Mouse (Mus musculus): ENCODE data around the gene Lin7c.
"Not testable (repeated sequence)": the region's sequence is repeated elsewhere in the genome, so short reads cannot be mapped to it uniquely, and the experiment has no call there.

Lin7c gene

GRCm38 (mm10) chr2:109890597-109890996, at the start of gene Lin7c:
Lin7c (plus strand) TSS chr2:109890853.
- DNase-seq: peak; percentile 97

DNA sequence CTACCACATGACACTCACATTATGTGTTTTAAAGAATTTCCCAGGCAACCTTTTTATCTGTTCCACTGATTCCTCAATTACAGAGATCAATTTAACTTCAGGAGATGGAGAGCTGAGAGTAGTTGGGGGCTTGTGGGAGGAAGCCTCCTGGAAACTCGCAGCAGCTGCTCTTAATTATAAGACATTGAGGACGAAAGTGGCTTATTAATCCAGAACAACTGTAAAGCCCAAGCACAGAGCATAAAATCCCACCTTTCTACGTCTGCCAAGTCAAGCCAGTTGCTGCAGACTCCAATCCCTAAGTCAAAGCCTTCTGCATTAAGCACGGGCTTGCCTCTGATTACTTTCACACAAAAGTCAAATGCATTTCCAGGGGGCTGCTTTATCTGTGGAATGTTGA, 44.3 kb upstream of the Lin7c start:
- DNase-seq: no peak

DNA sequence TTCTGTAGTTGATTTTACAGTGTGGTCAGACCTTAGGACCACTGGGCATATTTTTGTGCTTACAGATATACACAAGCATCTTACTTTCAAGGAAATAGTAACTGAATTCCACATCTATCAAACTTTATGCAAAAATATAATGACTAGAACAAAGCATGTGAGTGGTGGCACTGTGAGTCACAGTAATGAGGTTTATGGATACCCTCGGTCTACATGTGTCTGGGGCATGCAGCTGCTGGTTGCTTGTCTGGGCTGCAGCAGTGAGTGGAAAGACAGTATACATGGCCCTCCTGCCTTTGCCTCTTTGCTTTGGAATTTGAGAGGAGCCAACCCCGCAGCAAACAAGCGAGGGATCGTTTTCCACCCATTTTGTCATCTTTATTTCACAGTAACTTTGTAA, 42.3 kb upstream of the Lin7c start:
- DNase-seq: no peak

GRCm38 (mm10) chr2:109848715-109849114, 41.9 kb upstream of the Lin7c start:
- no peak for DNase-seq

DNA sequence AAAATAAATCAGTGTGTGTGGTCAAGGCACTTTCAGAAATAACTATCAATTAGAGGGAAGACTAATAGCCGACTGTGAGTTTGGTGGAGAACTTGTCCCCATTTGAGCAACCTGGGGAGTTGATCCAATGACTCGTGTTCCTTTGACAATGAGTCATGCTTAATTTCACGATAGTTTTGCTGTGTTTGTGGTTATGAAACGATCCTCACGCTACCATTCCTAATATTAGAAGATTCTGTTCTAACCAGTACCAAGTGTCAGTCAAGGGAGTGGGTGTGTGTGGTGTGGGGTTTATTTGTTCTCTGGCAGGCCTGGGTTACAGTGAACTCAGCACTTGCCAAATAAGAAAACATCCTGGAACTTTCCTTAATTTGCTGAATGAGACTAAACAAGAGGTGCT, 35.1 kb upstream of the Lin7c start:
- no peak for DNase-seq

GRCm38 (mm10) chr2:109859671-109860070, 31.0 kb upstream of the Lin7c start:
- DNase-seq: no peak

GRCm38 (mm10) chr2:109860832-109861231, 29.8 kb upstream of the Lin7c start:
- DNase-seq: no peak

- DNase-seq: not testable (repeated sequence)
These were observed 11.2 kb upstream of the Lin7c start for GRCm38 (mm10) chr2:109879429-109879828.

GRCm38 (mm10) chr2:109881111-109881510, 9.5 kb upstream of the Lin7c start:
- DNase-seq: no peak

GRCm38 (mm10) chr2:109881625-109882024, 9.0 kb upstream of the Lin7c start:
- no peak for DNase-seq

GRCm38 (mm10) chr2:109884106-109884505, 6.5 kb upstream of the Lin7c start:
- no peak for DNase-seq

DNA sequence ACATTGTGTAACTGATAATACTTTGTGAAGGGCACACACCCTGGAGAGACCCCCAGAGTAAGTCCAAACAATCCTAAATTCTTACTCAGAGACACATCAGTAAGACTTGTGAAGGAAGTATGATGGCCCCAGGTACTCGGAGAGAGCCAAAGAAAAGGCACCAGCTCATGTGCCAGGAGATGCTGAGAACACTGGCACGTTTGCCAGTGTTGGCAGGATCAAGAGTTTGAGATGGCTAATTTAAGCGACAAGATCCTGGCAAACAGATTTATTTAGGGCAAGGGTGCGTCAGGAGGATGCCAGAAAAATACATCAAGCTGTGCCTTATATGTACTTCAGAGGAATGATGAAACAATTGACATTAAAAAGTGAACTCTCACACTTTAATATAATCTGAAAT, 6.1 kb upstream of the Lin7c start:
- DNase-seq: no peak

- DNase-seq: no peak
These were observed 585 bp upstream of the Lin7c start for GRCm38 (mm10) chr2:109890068-109890467.

DNA sequence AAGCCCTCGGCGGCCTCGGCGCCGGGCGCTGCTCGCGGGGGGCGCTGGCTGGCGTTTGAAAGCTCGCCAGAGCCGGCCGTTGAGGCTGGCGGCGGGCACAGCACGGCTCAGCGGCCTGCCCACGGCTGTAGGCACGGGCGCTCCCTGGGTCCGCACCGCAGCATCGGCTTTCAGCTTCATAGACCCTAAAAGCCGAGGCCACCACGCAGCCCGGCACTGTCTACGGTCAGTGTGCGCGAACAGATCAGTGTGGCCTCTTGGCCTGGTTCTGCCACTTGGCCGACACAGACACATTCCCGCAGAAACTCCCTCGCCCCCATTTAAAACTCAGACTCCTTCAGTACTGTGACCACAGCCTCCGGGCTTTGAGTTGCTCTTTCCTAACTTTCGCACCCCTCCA, 378 bp downstream of the Lin7c start:
- DNase-seq: no peak

- no peak for DNase-seq
These were observed 818 bp downstream of the Lin7c start for GRCm38 (mm10) chr2:109891471-109891870.

- no peak for DNase-seq
These were observed 5.7 kb downstream of the Lin7c start for GRCm38 (mm10) chr2:109896311-109896710.

- DNase-seq: no peak
These were observed 12.2 kb downstream of the Lin7c start for GRCm38 (mm10) chr2:109902869-109903268.

GRCm38 (mm10) chr2:109904171-109904821, 13.6 kb downstream of the Lin7c start:
- DNase-seq: peak; percentile 94

- DNase-seq: no peak
These were observed 18.5 kb downstream of the Lin7c start for GRCm38 (mm10) chr2:109909122-109909521.

GRCm38 (mm10) chr2:109912216-109912615, 21.6 kb downstream of the Lin7c start:
- no peak for DNase-seq

- no peak for DNase-seq
These were observed 22.1 kb downstream of the Lin7c start for GRCm38 (mm10) chr2:109912766-109913165.

- DNase-seq: no peak
These were observed 22.6 kb downstream of the Lin7c start for GRCm38 (mm10) chr2:109913241-109913640.

DNA sequence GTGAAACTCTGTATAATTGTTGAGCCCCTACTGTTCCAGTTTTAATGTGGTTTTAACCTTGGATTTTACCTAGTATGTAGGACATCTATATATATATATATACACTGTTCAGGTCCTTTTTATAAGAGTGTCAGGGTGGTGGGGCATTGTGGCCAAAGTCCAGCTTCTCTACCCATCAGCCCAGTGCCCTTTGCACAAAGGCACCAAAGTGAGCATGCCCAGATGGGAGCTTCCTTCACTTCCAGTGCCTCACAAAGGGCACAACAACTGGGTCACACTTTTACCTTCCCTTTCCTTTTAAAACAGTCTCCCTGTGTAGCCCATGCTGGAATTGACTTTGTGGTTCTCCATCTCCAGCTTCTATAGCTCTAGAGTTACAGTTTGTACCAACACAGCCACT, 23.9 kb downstream of the Lin7c start:
- peak; percentile 37 for DNase-seq

DNA sequence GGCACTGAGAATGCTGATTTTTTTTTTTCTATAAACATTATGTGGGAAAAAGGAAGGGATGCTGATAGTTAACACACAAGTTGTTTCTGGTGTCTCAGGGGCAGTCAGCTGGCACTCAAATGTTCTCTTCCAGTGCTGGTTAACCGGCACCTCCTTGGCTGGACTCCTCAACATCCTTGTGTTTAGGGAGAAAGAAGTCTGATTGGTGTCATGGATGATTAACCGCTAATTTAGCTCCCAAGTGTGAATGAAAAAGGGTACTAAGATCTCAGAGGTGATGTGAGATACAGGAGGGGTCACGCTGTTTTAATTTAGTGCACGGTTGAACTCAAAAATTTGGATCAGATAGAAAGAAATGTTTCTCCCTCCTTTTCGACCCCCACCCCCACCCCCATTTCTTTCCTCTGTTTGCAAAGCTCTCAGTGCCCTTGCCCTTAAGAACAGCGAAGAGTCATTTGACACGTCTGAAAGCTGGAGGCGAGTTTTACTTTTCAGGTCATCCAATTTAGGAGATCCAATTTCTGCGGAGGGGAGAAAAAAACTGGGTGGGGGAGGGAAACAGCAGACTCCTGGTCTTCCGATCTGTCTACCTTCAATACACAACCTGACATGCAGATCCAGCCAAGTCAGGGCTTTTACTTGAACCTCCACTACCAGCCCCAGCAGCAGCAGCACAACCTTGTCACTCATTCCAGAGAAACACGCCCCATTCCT, 26.3 kb downstream of the Lin7c start:
- no peak for DNase-seq

Measured in kidney, postnatal 10 days (tissue).